Mouse (Mus musculus) natural killer cell, adult 2 months (primary cell): ENCODE measurements around the gene Myo3a.
"Not testable (repeated sequence)": the region's sequence is repeated elsewhere in the genome, so short reads cannot be mapped to it uniquely, and the experiment has no call there.

ENCODE experiments used
- DNase-seq, 2 experiments: peaks; one replicate each; pipeline ENCODE4 v3.0.0; 2022; ENCODE audit warnings: low spot score in 2 of 2

The Myo3a gene

GRCm38 (mm10) chr2:22227308-22227707 lies at the start of gene Myo3a:
Gene Myo3a (plus strand): TSS chr2:22227503.
- no peak for DNase-seq

GRCm38 (mm10) chr2:22250462-22250861 lies 23.2 kb downstream of the Myo3a start:
- DNase-seq, result no peak

- DNase-seq, result no peak
Observed at GRCm38 (mm10) chr2:22251045-22251444, 23.7 kb downstream of the Myo3a start.

- DNase-seq, result no peak
Observed at GRCm38 (mm10) chr2:22255600-22255999, 28.3 kb downstream of the Myo3a start.

GRCm38 (mm10) chr2:22271555-22271954 lies 44.3 kb downstream of the Myo3a start:
- no peak for DNase-seq

GRCm38 (mm10) chr2:22285366-22285765 lies 58.1 kb downstream of the Myo3a start:
- no peak for DNase-seq

GRCm38 (mm10) chr2:22285777-22286176 lies 58.5 kb downstream of the Myo3a start:
- no peak for DNase-seq

- no peak for DNase-seq
Observed at GRCm38 (mm10) chr2:22293579-22294446, 66.5 kb downstream of the Myo3a start.

GRCm38 (mm10) chr2:22294447-22294738 lies 67.1 kb downstream of the Myo3a start:
- no peak for DNase-seq

- no peak for DNase-seq
Observed at GRCm38 (mm10) chr2:22297913-22298312, 70.6 kb downstream of the Myo3a start.

- DNase-seq, result no peak
Observed at GRCm38 (mm10) chr2:22338269-22338857, 111.1 kb downstream of the Myo3a start.

GRCm38 (mm10) chr2:22410511-22410910 lies 183.2 kb downstream of the Myo3a start:
- not testable (repeated sequence) for DNase-seq

- no peak for DNase-seq
Observed at GRCm38 (mm10) chr2:22548421-22548820, 321.1 kb downstream of the Myo3a start.

GRCm38 (mm10) chr2:22587469-22588169 lies 360.3 kb downstream of the Myo3a start:
- not testable (repeated sequence) for DNase-seq

- DNase-seq, result not testable (repeated sequence)
Observed at GRCm38 (mm10) chr2:22588170-22588541, 360.9 kb downstream of the Myo3a start.

- not testable (repeated sequence) for DNase-seq
Observed at GRCm38 (mm10) chr2:22588673-22589381, 361.5 kb downstream of the Myo3a start.

GRCm38 (mm10) chr2:22589382-22590205 lies 362.3 kb downstream of the Myo3a start:
- DNase-seq, result not testable (repeated sequence)

GRCm38 (mm10) chr2:22590206-22590490 lies 362.8 kb downstream of the Myo3a start:
- no peak for DNase-seq

- no peak for DNase-seq
Observed at GRCm38 (mm10) chr2:22617951-22618350, 390.6 kb downstream of the Myo3a start.

GRCm38 (mm10) chr2:22619416-22619815 lies 392.1 kb downstream of the Myo3a start:
- DNase-seq, result no peak

GRCm38 (mm10) chr2:22620030-22620429 lies 392.7 kb downstream of the Myo3a start:
- DNase-seq, result no peak
